Mouse (Mus musculus) forebrain, postnatal 0 days (tissue): ENCODE data around the gene Csnk1e. TPM values are rescaled to one million over a fixed set of nuclear protein-coding genes. Genes with fewer than 3 reads are reported as not detected.

Experiments used
- ATAC-seq: fragments of 200-750 bp; cut with Nextera tagmentation; 2 replicates; pipeline ENCODE4 v1.8.0; 2017; ENCODE audit warnings: mild to moderate bottlenecking, moderate library complexity
- DNase-seq: peaks from one replicate; pipeline ENCODE4 v3.0.0-alpha.2; 2015
- H3K27ac ChIP-seq: fragments of 300-500 bp; sonication (generic); 2 replicates; pipeline ENCODE4 v1.5.1; 2014; ENCODE audit warnings: low read depth, mild to moderate bottlenecking, antibody characterized with exemption, low read length, moderate library complexity, mixed read lengths
- H3K27me3 ChIP-seq: fragments of 300-500 bp; sonication (generic); 2 replicates; pipeline ENCODE4 v1.6.1; 2014; ENCODE audit warnings: mild to moderate bottlenecking, low read length, mixed read lengths; ENCODE audit not compliant: insufficient read depth
- H3K36me3 ChIP-seq: fragments of 300-500 bp; sonication (generic); 2 replicates; pipeline ENCODE4 v1.6.1; 2014; ENCODE audit warnings: mild to moderate bottlenecking, moderate library complexity; ENCODE audit not compliant: insufficient read depth
- H3K4me1 ChIP-seq: fragments of 300-500 bp; sonication (generic); 2 replicates; pipeline ENCODE4 v1.6.1; 2014; ENCODE audit warnings: antibody characterized with exemption; ENCODE audit not compliant: insufficient read depth
- H3K4me2 ChIP-seq: fragments of 300-500 bp; sonication (generic); 2 replicates; pipeline ENCODE4 v1.6.1; 2014; ENCODE audit warnings: low read depth, mild to moderate bottlenecking, moderate library complexity
- H3K4me3 ChIP-seq: fragments of 300-500 bp; sonication (generic); 2 replicates; pipeline ENCODE4 v1.5.1; 2014; ENCODE audit warnings: low read depth, low read length, mixed read lengths
- H3K9ac ChIP-seq: fragments of 300-500 bp; sonication (generic); 2 replicates; pipeline ENCODE4 v1.6.1; 2014; ENCODE audit warnings: mild to moderate bottlenecking
- H3K9me3 ChIP-seq: fragments of 300-500 bp; sonication (generic); 2 replicates; pipeline ENCODE4 v1.6.1; 2016; ENCODE audit warnings: low read length
- CTCF ChIP-seq: sonication (generic); IDR thresholded peaks from 2 replicates; pipeline ENCODE4 v1.5.1; 2016; ENCODE audit warnings: antibody characterized with exemption, control low read depth, low read depth
- WGBS: fragments of 180-500 bp; shearing (Covaris S2); extraction: QIAGEN DNeasy Blood & Tissue Kit; methylation state at CpG from one replicate; pipeline ENCODE4 v1.1.7; 2014; 5-methylcytosine and 5-hydroxymethylcytosine counted together
- polyA plus RNA-seq: library from polyadenylated mRNA; unstranded; fragments of >200 nt; fragmentation: Nextera tagmentation; extraction: Ambion mirVana; gene quantifications from 2 replicates; pipeline ENCODE4 v1.2.1, GENCODE M21; 2015
- total RNA-seq: library from RNA; depleted of rRNA; stranded (reverse); fragments of >200 nt; gene quantifications from 2 replicates; pipeline ENCODE4 v1.2.3, GENCODE M21; 2014

Csnk1e gene
- total and polyA plus RNA-seq, 2 experiments from 2014 or later = 248 to 490 TPM

GRCm38 (mm10) chr15:79438816-79439215, 16.6 kb downstream of the Csnk1e start:
- 75% methylated on average over 8 of the region's 8 CpGs for WGBS
- no peaks in the 10 kb centered on the region for H3K27me3 ChIP-seq
- H3K36me3 ChIP-seq = peaks cover 41% of the 10 kb centered on the region
- no peaks in the 10 kb centered on the region for H3K9me3 ChIP-seq
- H3K9ac ChIP-seq = no peak overlapping the region
- H3K4me2 ChIP-seq = peak overlapping the region; percentile 93; the same call in 1 of the 2 replicates
- H3K27ac ChIP-seq = no peak overlapping the region
- no peak for TF ChIP-seq CTCF
- H3K4me3 ChIP-seq = no peak overlapping the region
- peaks cover 35% of the 10 kb centered on the region for H3K4me1 ChIP-seq
- no peak for DNase-seq
- ATAC-seq = no peak

- ATAC-seq (no peak), DNase-seq (no peak)
- Histone ChIP-seq H3K9me3 (no peaks in the 10 kb centered on the region), H3K4me2 (0 out of 2 replicates have a peak overlapping the region, but pooled peaks have one; percentile 93), H3K36me3 (peaks cover 41% of the 10 kb centered on the region), H3K4me3 (no peak overlapping the region), H3K27me3 (no peaks in the 10 kb centered on the region), H3K9ac (no peak overlapping the region), H3K27ac (no peak overlapping the region), H3K4me1 (peaks cover 35% of the 10 kb centered on the region)
- no peak for TF ChIP-seq CTCF
- 84% methylated on average over 6 of the region's 6 CpGs for WGBS
Measured at GRCm38 (mm10) chr15:79438209-79438810, 17.1 kb downstream of the Csnk1e start.

GRCm38 (mm10) chr15:79437541-79438208, 17.7 kb downstream of the Csnk1e start:
- ATAC-seq (no peak), DNase-seq (no peak)
- Histone ChIP-seq H3K4me3 (no peak overlapping the region), H3K27me3 (no peaks in the 10 kb centered on the region), H3K9ac (no peak overlapping the region), H3K27ac (no peak overlapping the region), H3K36me3 (peaks cover 47% of the 10 kb centered on the region), H3K9me3 (no peaks in the 10 kb centered on the region), H3K4me2 (no peak overlapping the region), H3K4me1 (peaks cover 30% of the 10 kb centered on the region)
- 95% methylated on average over 12 of the region's 12 CpGs for WGBS
- no peak for TF ChIP-seq CTCF

GRCm38 (mm10) chr15:79436481-79436921, 18.9 kb downstream of the Csnk1e start:
- Histone ChIP-seq H3K4me2 (no peak overlapping the region), H3K4me3 (no peak overlapping the region), H3K9ac (no peak overlapping the region; the same call in 1 of the 2 replicates), H3K4me1 (peaks cover 24% of the 10 kb centered on the region), H3K27ac (no peak overlapping the region), H3K9me3 (no peaks in the 10 kb centered on the region), H3K36me3 (peaks cover 58% of the 10 kb centered on the region), H3K27me3 (no peaks in the 10 kb centered on the region)
- no peak for TF ChIP-seq CTCF
- DNase-seq (no peak), ATAC-seq (no peak)
- 66% methylated on average over 7 of the region's 7 CpGs for WGBS

GRCm38 (mm10) chr15:79435191-79435671, 20.1 kb downstream of the Csnk1e start:
- H3K4me1 ChIP-seq = peaks cover 22% of the 10 kb centered on the region
- no peak overlapping the region for H3K9ac ChIP-seq
- ATAC-seq (no peak), DNase-seq (no peak)
- no peaks in the 10 kb centered on the region for H3K27me3 ChIP-seq
- H3K36me3 ChIP-seq = peaks cover 70% of the 10 kb centered on the region
- no peak overlapping the region for H3K4me2 ChIP-seq
- no peak for TF ChIP-seq CTCF
- no peak overlapping the region for H3K27ac ChIP-seq
- H3K9me3 ChIP-seq = no peaks in the 10 kb centered on the region
- 39% methylated on average over 7 of the region's 7 CpGs for WGBS
- H3K4me3 ChIP-seq = no peak overlapping the region

- H3K9ac ChIP-seq = no peak overlapping the region
- H3K4me3 ChIP-seq = no peak overlapping the region
- no peaks in the 10 kb centered on the region for H3K27me3 ChIP-seq
- peaks cover 6% of the 10 kb centered on the region; the same call in 1 of the 2 replicates for H3K4me1 ChIP-seq
- H3K9me3 ChIP-seq = no peaks in the 10 kb centered on the region
- no peak for TF ChIP-seq CTCF
- ATAC-seq = peak; percentile 51
- DNase-seq = no peak
- 51% methylated on average over 21 of the region's 21 CpGs for WGBS
- no peak overlapping the region for H3K27ac ChIP-seq
- no peak overlapping the region for H3K4me2 ChIP-seq
- H3K36me3 ChIP-seq = peaks cover 83% of the 10 kb centered on the region
Measured at GRCm38 (mm10) chr15:79432892-79433291, 22.5 kb downstream of the Csnk1e start.

- 93% methylated on average over 11 of the region's 11 CpGs for WGBS
- Histone ChIP-seq H3K4me2 (no peak overlapping the region), H3K4me1 (peaks cover 6% of the 10 kb centered on the region; the same call in 1 of the 2 replicates), H3K9me3 (no peaks in the 10 kb centered on the region), H3K36me3 (peaks cover 83% of the 10 kb centered on the region), H3K4me3 (no peak overlapping the region), H3K27me3 (no peaks in the 10 kb centered on the region), H3K27ac (no peak overlapping the region), H3K9ac (no peak overlapping the region)
- no peak for DNase-seq
- no peak for ATAC-seq
- no peak for TF ChIP-seq CTCF
Measured at GRCm38 (mm10) chr15:79432328-79432727, 23.0 kb downstream of the Csnk1e start.
